Mouse (Mus musculus): ENCODE measurements around the gene Pex13.

GRCm38 (mm10) chr11:23665798-23666501, at the start of gene Pex13:
- TF ChIP-seq CTCF (IDR thresholded peaks at IDR 0.05; ENCODE audit: low read depth) (peak; percentile 26), EP300 (optimal IDR thresholded peaks at IDR 0.05) (no peak)

All from stomach, postnatal 0 days (tissue).